ENCODE assay signal across 15 mouse cellular contexts in genomic region chr2:135274949-135275348, GRCm38 (mm10).
A peak's percentile ranks its signal among the peaks of the same experiment; 100 is the strongest.
DNase-seq lines count a peak whose midpoint lies in the region; ATAC-seq and TF ChIP-seq lines count a peak whose summit lies in the region.
"Had no signal": no experiment of that assay in that cellular context is flagged by ENCODE, and none has a peak within 500 bp of the region (broad histone marks: within the 10 kb centered on the region; RNA-seq: fewer than 3 reads in every experiment).

No protein-coding gene starts in this region.

- TF ChIP-seq CTCF in lung, embryonic 14.5 days (IDR thresholded peaks at IDR 0.05; ENCODE audit: low read depth), result no peak

- H3K27ac ChIP-seq in lung, embryonic 14.5 days (ENCODE audit: low read depth), result no peak overlapping the region
- peak overlapping the region; percentile 39; the same call in 1 of the 2 replicates for H3K27ac ChIP-seq in heart, embryonic 10.5 days
- peak overlapping the region; percentile 21 to 31; a peak in 1 of 4 replicates for H3K27ac ChIP-seq in heart, embryonic 14.5 days (replicated peaks in 1 of 2; ENCODE audit: control insufficient read depth in 1 of 2, insufficient read depth in 1 of 2, low read depth in 2 of 2, low read length in 2 of 2)
- H3K27ac ChIP-seq: embryonic facial prominence, embryonic 15.5 days; forebrain, embryonic 12.5 days; limb, embryonic 10.5 days had no signal

- H3K4me3 ChIP-seq in lung, embryonic 14.5 days (ENCODE audit: low read depth, low read length), result no peak overlapping the region
- H3K4me3 ChIP-seq in heart, embryonic 10.5 days, result no peak overlapping the region
- no peak overlapping the region for H3K4me3 ChIP-seq in heart, embryonic 14.5 days (ENCODE audit: control insufficient read depth in 1 of 2, insufficient read depth in 1 of 2, low read depth in 1 of 2, low read length in 2 of 2)
- H3K4me3 ChIP-seq: embryonic facial prominence, embryonic 15.5 days; forebrain, embryonic 12.5 days; limb, embryonic 10.5 days had no signal

- no peak overlapping the region for H3K4me2 ChIP-seq in lung, embryonic 14.5 days
- no peak overlapping the region for H3K4me2 ChIP-seq in heart, embryonic 14.5 days (ENCODE audit: low read length)
- H3K4me2 ChIP-seq: embryonic facial prominence, embryonic 15.5 days; forebrain, embryonic 12.5 days; liver, embryonic 11.5 days had no signal

- no peaks in the 10 kb centered on the region for H3K36me3 ChIP-seq in lung, embryonic 14.5 days (ENCODE audit: insufficient read depth)
- no peaks in the 10 kb centered on the region for H3K36me3 ChIP-seq in heart, embryonic 10.5 days
- no peaks in the 10 kb centered on the region for H3K36me3 ChIP-seq in heart, embryonic 14.5 days (ENCODE audit: control insufficient read depth, insufficient read depth, low read length)
- H3K36me3 ChIP-seq: embryonic facial prominence, embryonic 15.5 days; forebrain, embryonic 12.5 days; limb, embryonic 10.5 days had no signal

- peak; percentile 14 for DNase-seq in lung, embryonic 14.5 days
- DNase-seq in lung, adult 18-20 months, result no peak
- DNase-seq in heart, embryonic 10.5 days (ENCODE audit: low spot score), result no peak
- DNase-seq in kidney, postnatal 10 days, result peak; percentile 31
- DNase-seq in layer of hippocampus, adult 11-12 months (ENCODE audit: low spot score), result no peak
- DNase-seq in thymus, postnatal 10 days (ENCODE audit: low spot score in 2 of 2), result no peak
- DNase-seq: cerebellum, adult 9-11 months; embryo, embryonic 11 days; gastrocnemius, postnatal 25 days; thymus, postnatal 4 days had no signal

- H3K9ac ChIP-seq in lung, embryonic 14.5 days, result no peak overlapping the region
- no peak overlapping the region for H3K9ac ChIP-seq in heart, embryonic 14.5 days (ENCODE audit: low read length)
- H3K9ac ChIP-seq: embryonic facial prominence, embryonic 15.5 days; forebrain, embryonic 12.5 days had no signal

- no peak for ATAC-seq in lung, embryonic 14.5 days (ENCODE audit: insufficient read depth)
- 0 out of 2 replicates have a peak, but pooled peaks have one; percentile 21 for ATAC-seq in heart, embryonic 14.5 days (ENCODE audit: insufficient number of reproducible peaks, insufficient read depth, low FRiP score, low read depth)

- no peaks in the 10 kb centered on the region for H3K9me3 ChIP-seq in lung, embryonic 14.5 days (ENCODE audit: low read depth, low read length)
- H3K9me3 ChIP-seq in heart, embryonic 10.5 days, result no peaks in the 10 kb centered on the region
- H3K9me3 ChIP-seq in heart, embryonic 14.5 days (ENCODE audit: control insufficient read depth, low read length), result no peaks in the 10 kb centered on the region
- H3K9me3 ChIP-seq: embryonic facial prominence, embryonic 15.5 days; forebrain, embryonic 12.5 days; limb, embryonic 10.5 days had no signal

- WGBS in lung, embryonic 14.5 days, result 58% methylated on average over 5 of the region's 5 CpGs
- WGBS in heart, embryonic 10.5 days, result 58% methylated on average over 5 of the region's 5 CpGs
- 43% methylated on average over 5 of the region's 5 CpGs for WGBS in heart, embryonic 14.5 days

- H3K4me1 ChIP-seq in lung, embryonic 14.5 days (ENCODE audit: insufficient read depth), result peaks cover 7% of the 10 kb centered on the region; the same call in 1 of the 2 replicates
- peaks cover 26% of the 10 kb centered on the region for H3K4me1 ChIP-seq in heart, embryonic 10.5 days
- H3K4me1 ChIP-seq in heart, embryonic 14.5 days (ENCODE audit: control insufficient read depth in 2 of 2, insufficient read depth in 2 of 2, low read length in 2 of 2), result peaks cover 4 to 13% of the 10 kb centered on the region in 2 experiments; a peak in 3 of 4 replicates
- H3K4me1 ChIP-seq: embryonic facial prominence, embryonic 15.5 days; forebrain, embryonic 12.5 days had no signal

- no peaks in the 10 kb centered on the region for H3K27me3 ChIP-seq in lung, embryonic 14.5 days (ENCODE audit: insufficient read depth, low read length)
- H3K27me3 ChIP-seq in heart, embryonic 10.5 days (ENCODE audit: insufficient read depth, poor library complexity, severe bottlenecking), result no peaks in the 10 kb centered on the region
- no peaks in the 10 kb centered on the region for H3K27me3 ChIP-seq in heart, embryonic 14.5 days (ENCODE audit: control insufficient read depth, insufficient read depth, low read length)
- H3K27me3 ChIP-seq: embryonic facial prominence, embryonic 15.5 days; forebrain, embryonic 12.5 days had no signal

Comparison
In these comparisons a context has a peak if more than half of its experiments do, and no peak if none do; other contexts are left out.
1. DNase-seq: peak in lung, embryonic 14.5 days (single experiment) and kidney, postnatal 10 days (single experiment); none in lung, adult 18-20 months (0 of 2), heart, embryonic 10.5 days (single experiment), layer of hippocampus, adult 11-12 months (single experiment) and thymus, postnatal 10 days (0 of 2).